Mouse (Mus musculus) T-helper 1 cell (primary cell): ENCODE data around the gene Mrps7.

ENCODE experiments used
- in situ Hi-C: fragments of 300-600 bp; cut with MboI, MseI; formaldehyde crosslinking; loops from one replicate; pipeline ENCODE4 v1.15.1; 2025; ENCODE audit warnings: high pct_unique_total_duplicates

Gene Mrps7

GRCm38 (mm10) chr11:115608421-115609399, 5.0 kb downstream of the Mrps7 start:
- in situ Hi-C loops, result no loop called here

- in situ Hi-C loops, result no loop called here
Observed at GRCm38 (mm10) chr11:115609576-115609975, 5.9 kb downstream of the Mrps7 start.

GRCm38 (mm10) chr11:115611173-115611572, 7.4 kb downstream of the Mrps7 start:
- in situ Hi-C loops, result no loop called here

- in situ Hi-C loops, result no loop called here
Observed at GRCm38 (mm10) chr11:115612059-115612409, 8.3 kb downstream of the Mrps7 start.

- in situ Hi-C loops, result no loop called here
Observed at GRCm38 (mm10) chr11:115612410-115613137, 8.8 kb downstream of the Mrps7 start, which contains the start of gene Mif4gd. TSS of gene Mif4gd (minus strand) at chr11:115612969.

GRCm38 (mm10) chr11:115613138-115613945, 9.6 kb downstream of the Mrps7 start:
- in situ Hi-C loops, result no loop called here

- in situ Hi-C loops, result no loop called here
Observed at GRCm38 (mm10) chr11:115614346-115615107, 10.8 kb downstream of the Mrps7 start.

GRCm38 (mm10) chr11:115615108-115615825, 11.5 kb downstream of the Mrps7 start:
- in situ Hi-C loops, result no loop called here

- in situ Hi-C loops, result no loop called here
Observed at GRCm38 (mm10) chr11:115615875-115616274, 12.2 kb downstream of the Mrps7 start.

GRCm38 (mm10) chr11:115616371-115616770, 12.6 kb downstream of the Mrps7 start:
- in situ Hi-C loops, result no loop called here

GRCm38 (mm10) chr11:115616893-115617292, 13.2 kb downstream of the Mrps7 start:
- in situ Hi-C loops, result no loop called here

GRCm38 (mm10) chr11:115618001-115618400, 14.3 kb downstream of the Mrps7 start:
- in situ Hi-C loops, result no loop called here

GRCm38 (mm10) chr11:115618732-115619516, 15.2 kb downstream of the Mrps7 start:
- in situ Hi-C loops, result no loop called here

GRCm38 (mm10) chr11:115619949-115620348, 16.2 kb downstream of the Mrps7 start:
- in situ Hi-C loops, result no loop called here

GRCm38 (mm10) chr11:115623487-115624070, 19.9 kb downstream of the Mrps7 start:
- in situ Hi-C loops, result no loop called here

GRCm38 (mm10) chr11:115625877-115626276, 22.2 kb downstream of the Mrps7 start:
- in situ Hi-C loops, result no loop called here

GRCm38 (mm10) chr11:115626824-115627616, 23.3 kb downstream of the Mrps7 start:
- in situ Hi-C loops, result no loop called here
